Mouse (Mus musculus) CH12.LX (cell line): ENCODE data around the gene Tdrd6. TPM values are rescaled to one million over a fixed set of nuclear protein-coding genes. Genes with fewer than 3 reads are reported as not detected.

Experiments
- DNase-seq: peaks from one replicate; pipeline ENCODE4 v3.0.0-alpha.2; 2013; ENCODE audit errors: extremely low read depth
- H3K27ac ChIP-seq: 2 replicates; pipeline ENCODE4 v1.5.1; 2012; ENCODE audit warnings: low read depth, mild to moderate bottlenecking, control low read depth, moderate library complexity; ENCODE audit not compliant: insufficient read depth
- H3K27me3 ChIP-seq: replicated peaks from 2 replicates; pipeline ENCODE3; 2012; ENCODE audit warnings: inconsistent platforms
- H3K36me3 ChIP-seq, 2 experiments: replicated peaks in 1 of 2; 2 replicates each; pipeline versions ENCODE3 to v1.6.1; 2012; ENCODE audit warnings: inconsistent platforms in 1 of 2, low read length in 1 of 2, mild to moderate bottlenecking in 1 of 2, mixed read lengths in 1 of 2, moderate library complexity in 1 of 2; ENCODE audit not compliant: control insufficient read depth in 1 of 2, insufficient read depth in 1 of 2
- H3K4me1 ChIP-seq, 2 experiments: 2 replicates each; pipeline ENCODE4 v1.6.1; 2012; ENCODE audit warnings: inconsistent platforms in 1 of 2, moderate library complexity in 1 of 2; ENCODE audit not compliant: insufficient read depth in 2 of 2, control insufficient read depth in 1 of 2
- H3K4me2 ChIP-seq: 2 replicates; pipeline ENCODE4 v1.6.1; 2012; ENCODE audit warnings: low read depth, mild to moderate bottlenecking, control low read depth; ENCODE audit not compliant: poor library complexity, insufficient read depth, severe bottlenecking
- H3K4me3 ChIP-seq, 3 experiments: fragments of 150-350 bp in 1 of 3; sonication (generic) in 1 of 3; replicated peaks in 1 of 3; 2 replicates each; pipeline versions ENCODE3 to v1.5.1; 2011 to 2012; ENCODE audit warnings: low read depth in 2 of 3, low read length in 2 of 3, mild to moderate bottlenecking in 2 of 3, moderate library complexity in 2 of 3, control low read depth in 1 of 3, improper control_type of control experiment in 1 of 3, inconsistent platforms in 1 of 3, mixed read lengths in 1 of 3; ENCODE audit not compliant: poor library complexity in 1 of 3
- H3K79me2 ChIP-seq: replicated peaks from 2 replicates; pipeline ENCODE4 v1.6.1; 2012; ENCODE audit warnings: mild to moderate bottlenecking, moderate library complexity; ENCODE audit not compliant: control insufficient read depth, poor library complexity, insufficient read depth, severe bottlenecking; ENCODE audit errors: extremely low read depth
- H3K9ac ChIP-seq: 2 replicates; pipeline ENCODE4 v1.6.1; 2012; ENCODE audit warnings: low read depth, mild to moderate bottlenecking, control low read depth, moderate library complexity; ENCODE audit not compliant: insufficient read depth
- H3K9me3 ChIP-seq: replicated peaks from 2 replicates; pipeline ENCODE3; 2012; ENCODE audit warnings: low read length, inconsistent platforms, mixed read lengths
- BHLHE40 ChIP-seq: IDR thresholded peaks from 2 replicates; pipeline ENCODE4 v1.6.1; 2011; ENCODE audit warnings: mild to moderate bottlenecking, low read depth, low read length, improper control_type of control experiment
- CHD1 ChIP-seq: IDR thresholded peaks from 2 replicates; pipeline ENCODE4 v1.6.1; 2012; ENCODE audit warnings: low read depth, low read length, improper control_type of control experiment, inconsistent platforms
- CHD2 ChIP-seq: IDR thresholded peaks from 2 replicates; pipeline ENCODE4 v1.6.1; 2011; ENCODE audit warnings: low read length, improper control_type of control experiment
- KAT2A ChIP-seq: IDR thresholded peaks from 2 replicates; pipeline ENCODE4 v1.6.1; 2012; ENCODE audit warnings: low read length, improper control_type of control experiment, inconsistent platforms; ENCODE audit not compliant: insufficient replicate concordance
- MAFK ChIP-seq: IDR thresholded peaks from 2 replicates; pipeline ENCODE4 v1.6.1; 2011; ENCODE audit warnings: low read length, improper control_type of control experiment; ENCODE audit not compliant: insufficient replicate concordance
- MAX ChIP-seq: IDR thresholded peaks from 2 replicates; pipeline ENCODE4 v1.6.1; 2011; ENCODE audit warnings: low read length, improper control_type of control experiment
- MAZ ChIP-seq: IDR thresholded peaks from 2 replicates; pipeline ENCODE4 v1.6.1; 2012; ENCODE audit warnings: low read depth, mild to moderate bottlenecking, inconsistent platforms, low read length, improper control_type of control experiment, moderate library complexity
- MEF2A ChIP-seq: IDR thresholded peaks from 2 replicates; pipeline ENCODE4 v1.6.1; 2014; ENCODE audit warnings: low read depth, mild to moderate bottlenecking, inconsistent platforms, low read length, improper control_type of control experiment, borderline replicate concordance
- MXI1 ChIP-seq: IDR thresholded peaks from 2 replicates; pipeline ENCODE4 v1.6.1; 2011; ENCODE audit warnings: mild to moderate bottlenecking, low read depth, low read length, improper control_type of control experiment
- MYC ChIP-seq: IDR thresholded peaks from 2 replicates; pipeline ENCODE4 v1.6.1; 2011; ENCODE audit warnings: low read depth, mild to moderate bottlenecking, improper control_type of control experiment, low read length
- NRF1 ChIP-seq: IDR thresholded peaks from 2 replicates; pipeline ENCODE4 v1.6.1; 2014; ENCODE audit warnings: low read depth, mild to moderate bottlenecking, inconsistent platforms, low read length, improper control_type of control experiment, moderate library complexity
- POLR2AphosphoS2 ChIP-seq: IDR thresholded peaks from 2 replicates; pipeline ENCODE4 v1.6.1; 2011; ENCODE audit warnings: low read depth, low read length, improper control_type of control experiment
- RCOR1 ChIP-seq: conservative IDR thresholded peaks from 2 replicates; pipeline ENCODE4 v1.6.1; 2012; ENCODE audit warnings: low read depth, mild to moderate bottlenecking, inconsistent platforms, low read length, improper control_type of control experiment
- SMC3 ChIP-seq: IDR thresholded peaks from 2 replicates; pipeline ENCODE4 v1.6.1; 2011; ENCODE audit warnings: low read depth, low read length, improper control_type of control experiment
- TBP ChIP-seq: conservative IDR thresholded peaks from 2 replicates; pipeline ENCODE4 v1.6.1; 2011; ENCODE audit warnings: low read depth, low read length, improper control_type of control experiment
- UBTF ChIP-seq: IDR thresholded peaks from 2 replicates; pipeline ENCODE4 v1.6.1; 2012; ENCODE audit warnings: low read depth, mild to moderate bottlenecking, inconsistent platforms, low read length, improper control_type of control experiment, moderate library complexity
- USF1 ChIP-seq: IDR thresholded peaks from 2 replicates; pipeline ENCODE4 v1.6.1; 2014; ENCODE audit warnings: low read depth, mild to moderate bottlenecking, inconsistent platforms, low read length, improper control_type of control experiment
- USF2 ChIP-seq: conservative IDR thresholded peaks from 2 replicates; pipeline ENCODE4 v1.6.1; 2011; ENCODE audit warnings: low read depth, low read length, improper control_type of control experiment
- ZC3H11A ChIP-seq: IDR thresholded peaks from 2 replicates; pipeline ENCODE4 v1.6.1; 2012; ENCODE audit warnings: low read depth, mild to moderate bottlenecking, inconsistent platforms, low read length, improper control_type of control experiment
- ZNF384 ChIP-seq: IDR thresholded peaks from 2 replicates; pipeline ENCODE4 v1.6.1; 2012; ENCODE audit warnings: low read depth, low read length, improper control_type of control experiment, inconsistent platforms
- dilution Hi-C: fragments of 300-500 bp; cut with MboI; formaldehyde crosslinking; loops from 2 replicates; pipeline ENCODE4 v1.14.3; 2020; ENCODE audit warnings: low sequenced_read_pairs; ENCODE audit not compliant: extremely low pct_unique_long_range_greater_than_20kb, extremely low pct_ligation_motif_present
- in situ Hi-C: fragments of 300-500 bp; cut with MboI; formaldehyde crosslinking; loops from 3 replicates; pipeline ENCODE4 v1.14.3; 2019; ENCODE audit warnings: low sequenced_read_pairs, low pct_ligation_motif_present, low pct_unique_long_range_greater_than_20kb, mixed read lengths
- polyA plus RNA-seq: library from polyadenylated mRNA; unstranded; fragments of >175 nt; gene quantifications from 2 replicates; pipeline ENCODE4 v1.2.1, GENCODE M21; 2012; ENCODE audit warnings: low read depth; ENCODE audit not compliant: insufficient read length
- total RNA-seq, 2 experiments: library from RNA; depleted of rRNA; stranded (reverse); fragments of 300-350 nt in 1 of 2; fragments of >200 nt in 1 of 2; gene quantifications; 2 replicates each; pipeline ENCODE4 v1.2.3; 2012 to 2014

The Tdrd6 gene
- total and polyA plus RNA-seq, 3 experiments: not detected

- H3K4me1 ChIP-seq: no peaks in the 10 kb centered on the region
- in situ Hi-C loops: no loop called here
- H3K27me3 ChIP-seq: no peaks in the 10 kb centered on the region
- TF ChIP-seq CHD2 (no peak), MXI1 (no peak), UBTF (no peak), KAT2A (no peak), USF1 (no peak), MAX (no peak), NRF1 (no peak), MAFK (no peak), BHLHE40 (no peak), MYC (no peak), ZC3H11A (no peak), MAZ (no peak), POLR2AphosphoS2 (no peak), RCOR1 (no peak), USF2 (no peak), MEF2A (no peak), SMC3 (no peak), CHD1 (no peak)
- dilution Hi-C loops: no loop called here
- H3K4me2 ChIP-seq: no peak overlapping the region
- H3K9me3 ChIP-seq: peaks cover 16% of the 10 kb centered on the region
- no peak overlapping the region for H3K4me3 ChIP-seq
- H3K36me3 ChIP-seq: no peaks in the 10 kb centered on the region
- no peak overlapping the region for H3K9ac ChIP-seq
- no peaks in the 10 kb centered on the region for H3K79me2 ChIP-seq
- DNase-seq: no peak
- H3K27ac ChIP-seq: no peak overlapping the region
These were observed 39.1 kb upstream of the Tdrd6 start for GRCm38 (mm10) chr17:43669145-43669695.

DNA sequence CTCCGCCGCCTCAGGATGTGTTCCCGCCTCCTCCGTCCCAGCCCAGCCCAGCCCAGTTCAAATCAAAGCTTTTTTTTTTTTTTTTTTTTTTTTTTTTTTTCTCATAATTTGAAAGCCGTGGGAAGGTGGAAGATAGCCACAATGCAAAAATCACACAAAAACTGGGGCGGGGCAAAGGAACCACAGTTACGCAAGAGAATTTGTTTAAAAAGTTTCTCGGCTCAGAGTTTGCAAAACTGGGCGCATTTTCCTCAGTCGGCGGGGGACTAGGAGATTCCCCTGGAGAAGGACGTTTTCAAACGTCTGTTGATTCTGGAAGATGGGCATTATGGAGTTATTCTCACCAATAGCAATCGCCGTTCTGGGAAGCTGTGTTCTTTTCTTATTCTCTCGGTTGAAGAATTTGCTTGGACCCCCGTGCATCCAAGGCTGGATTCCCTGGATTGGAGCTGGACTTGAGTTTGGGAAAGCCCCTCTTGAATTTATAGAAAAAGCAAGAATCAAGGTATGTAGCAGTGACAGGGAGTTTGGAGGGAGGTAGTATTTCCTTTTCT lies 37.3 kb upstream of the Tdrd6 start, which contains the start of gene Cyp39a1:
Gene Cyp39a1 (plus strand): TSS at position 136 of the 554 bp plus-strand sequence.
- Histone ChIP-seq H3K9me3 (peaks cover 20% of the 10 kb centered on the region), H3K36me3 (no peaks in the 10 kb centered on the region), H3K27me3 (no peaks in the 10 kb centered on the region), H3K79me2 (no peaks in the 10 kb centered on the region), H3K4me3 (peak within 1 kb of the TSS in 1 of 3 experiments; percentile 61), H3K4me1 (no peaks in the 10 kb centered on the region), H3K27ac (no peak within 1 kb of the TSS), H3K9ac (no peak within 1 kb of the TSS), H3K4me2 (no peak within 1 kb of the TSS)
- no peak for DNase-seq
- in situ Hi-C loops (no loop called here), dilution Hi-C loops (no loop called here)
- TF ChIP-seq TBP (no peak), ZNF384 (peak; percentile 82)
